8 mouse cellular contexts compared by ENCODE assay signal in genomic region chr9:64639664-64640063, GRCm38 (mm10).
DNase-seq lines count a peak whose midpoint lies in the region; ATAC-seq and TF ChIP-seq lines count a peak whose summit lies in the region.

No protein-coding gene starts in this region.

- H3K4me3 ChIP-seq in heart, embryonic 12.5 days, result no peak overlapping the region
- no peak overlapping the region for H3K4me3 ChIP-seq in ES-Bruce4 (ENCODE audit: low read depth, low read length)
- H3K4me3 ChIP-seq in forebrain, embryonic 16.5 days (replicated peaks; ENCODE audit: low read length), result no peak overlapping the region

- 0 out of 2 replicates have a peak, but pooled peaks cover 4% of the 10 kb centered on the region for H3K4me1 ChIP-seq in heart, embryonic 12.5 days (replicated peaks)
- peaks cover 1% of the 10 kb centered on the region for H3K4me1 ChIP-seq in ES-Bruce4 (ENCODE audit: control insufficient read depth, insufficient read depth, low read length)
- peaks cover 23% of the 10 kb centered on the region for H3K4me1 ChIP-seq in forebrain, embryonic 16.5 days (replicated peaks; ENCODE audit: control insufficient read depth, insufficient read depth, low read length)

- peak; percentile 42 for TF ChIP-seq CTCF in ES-Bruce4 (IDR thresholded peaks at IDR 0.05; ENCODE audit: low read depth, low read length)

- no peak overlapping the region for H3K27ac ChIP-seq in heart, embryonic 12.5 days (ENCODE audit: poor library complexity, severe bottlenecking)
- H3K27ac ChIP-seq in ES-Bruce4 (ENCODE audit: insufficient read depth, low read length), result no peak overlapping the region
- no peak overlapping the region for H3K27ac ChIP-seq in forebrain, embryonic 16.5 days (ENCODE audit: low read length)

- ATAC-seq in heart, embryonic 12.5 days (ENCODE audit: insufficient number of reproducible peaks, low FRiP score), result no peak
- ATAC-seq in forebrain, embryonic 16.5 days, result peak; percentile 36
- ATAC-seq in megakaryocyte-erythroid progenitor cell, adult 5-6 weeks (replicated peaks; ENCODE audit: low FRiP score, low TSS enrichment, poor library complexity, severe bottlenecking), result 0 out of 2 replicates have a peak, but pooled peaks have one; percentile 46

- no peak for TF ChIP-seq EP300 in ES-Bruce4 (IDR thresholded peaks at IDR 0.05; ENCODE audit: insufficient read depth, low read depth, low read length)

- peak; percentile 18 to 57 for DNase-seq in heart, adult 18-20 months
- peak; percentile 62 for DNase-seq in cerebellum, adult 11 months
- peak; percentile 73 for DNase-seq in layer of hippocampus, adult 11-12 months (ENCODE audit: low spot score)
- peak; percentile 39 for DNase-seq in thymus, postnatal 4 days

- H3K27me3 ChIP-seq in heart, embryonic 12.5 days (replicated peaks), result peaks cover 59% of the 10 kb centered on the region
- H3K27me3 ChIP-seq in ES-Bruce4 (ENCODE audit: control insufficient read depth, insufficient read depth, low read length, poor library complexity, severe bottlenecking), result no peaks in the 10 kb centered on the region
- no peaks in the 10 kb centered on the region for H3K27me3 ChIP-seq in forebrain, embryonic 16.5 days (replicated peaks; ENCODE audit: control insufficient read depth, insufficient read depth, low read length)

- TF ChIP-seq POLR2A in ES-Bruce4 (IDR thresholded peaks at IDR 0.05; ENCODE audit: insufficient read depth, low read length), result no peak

- no peak overlapping the region for H3K9ac ChIP-seq in heart, embryonic 12.5 days
- no peak overlapping the region for H3K9ac ChIP-seq in ES-Bruce4 (ENCODE audit: low read depth, poor library complexity, severe bottlenecking)
- H3K9ac ChIP-seq in forebrain, embryonic 16.5 days (replicated peaks; ENCODE audit: low read depth, low read length), result no peak overlapping the region

- H3K9me3 ChIP-seq in heart, embryonic 12.5 days (replicated peaks), result no peaks in the 10 kb centered on the region
- H3K9me3 ChIP-seq in ES-Bruce4 (replicated peaks; ENCODE audit: control insufficient read depth, insufficient read depth, low read length, poor library complexity, severe bottlenecking), result no peaks in the 10 kb centered on the region
- H3K9me3 ChIP-seq in forebrain, embryonic 16.5 days (ENCODE audit: control insufficient read depth, low read length), result no peaks in the 10 kb centered on the region

- H3K36me3 ChIP-seq in heart, embryonic 12.5 days, result no peaks in the 10 kb centered on the region
- no peaks in the 10 kb centered on the region for H3K36me3 ChIP-seq in ES-Bruce4 (ENCODE audit: control insufficient read depth, insufficient read depth, low read length, poor library complexity, severe bottlenecking)
- no peaks in the 10 kb centered on the region for H3K36me3 ChIP-seq in forebrain, embryonic 16.5 days (ENCODE audit: control insufficient read depth, insufficient read depth)

- WGBS in heart, embryonic 12.5 days, result 17% methylated on average over 5 of the region's 5 CpGs
- WGBS in forebrain, embryonic 16.5 days, result 12% methylated on average over 5 of the region's 5 CpGs

- no peak overlapping the region for H3K4me2 ChIP-seq in heart, embryonic 12.5 days
- H3K4me2 ChIP-seq in forebrain, embryonic 16.5 days (ENCODE audit: low read length), result no peak overlapping the region
